Mouse (Mus musculus): ENCODE data around the gene Tmem248. TPM values are rescaled to one million over a fixed set of nuclear protein-coding genes. Genes with fewer than 3 reads are reported as not detected.
A peak's percentile ranks its signal among the peaks of the same experiment; 100 is the strongest.

The Tmem248 gene
- polyA plus RNA-seq, 1 experiment from 2014 or later: 31.8 TPM

- peaks cover 11% of the 10 kb centered on the region; the same call in 1 of the 2 replicates for H3K36me3 ChIP-seq (ENCODE audit: control insufficient read depth, insufficient read depth, low read length)
- H3K4me3 ChIP-seq (replicated peaks; ENCODE audit: low read length): no peak overlapping the region
- ATAC-seq (ENCODE audit: insufficient read depth, low FRiP score): no peak
- no peaks in the 10 kb centered on the region for H3K4me1 ChIP-seq (ENCODE audit: control insufficient read depth, insufficient read depth, low read length)
- WGBS: 73% methylated on average over 11 of the region's 11 CpGs
- H3K4me2 ChIP-seq (ENCODE audit: low read depth, low read length): no peak overlapping the region
- H3K27me3 ChIP-seq (ENCODE audit: control insufficient read depth, insufficient read depth, low read length): no peaks in the 10 kb centered on the region
- H3K9ac ChIP-seq (ENCODE audit: low read length): no peak overlapping the region
- no peaks in the 10 kb centered on the region for H3K9me3 ChIP-seq (replicated peaks; ENCODE audit: control insufficient read depth, low read length)
- H3K27ac ChIP-seq (ENCODE audit: low read length): no peak overlapping the region
Observed at GRCm38 (mm10) chr5:130263454-130263853, 46.6 kb downstream of the Tmem248 start.

GRCm38 (mm10) chr5:130264433-130265005 is 47.6 kb downstream of the Tmem248 start:
- no peak overlapping the region for H3K9ac ChIP-seq (ENCODE audit: low read length)
- H3K36me3 ChIP-seq (ENCODE audit: control insufficient read depth, insufficient read depth, low read length): peaks cover 11% of the 10 kb centered on the region; the same call in 1 of the 2 replicates
- no peaks in the 10 kb centered on the region for H3K4me1 ChIP-seq (ENCODE audit: control insufficient read depth, insufficient read depth, low read length)
- H3K27ac ChIP-seq (ENCODE audit: low read length): no peak overlapping the region
- no peak overlapping the region for H3K4me2 ChIP-seq (ENCODE audit: low read depth, low read length)
- no peaks in the 10 kb centered on the region for H3K9me3 ChIP-seq (replicated peaks; ENCODE audit: control insufficient read depth, low read length)
- WGBS: 81% methylated on average over 6 of the region's 6 CpGs
- no peak overlapping the region for H3K4me3 ChIP-seq (replicated peaks; ENCODE audit: low read length)
- H3K27me3 ChIP-seq (ENCODE audit: control insufficient read depth, insufficient read depth, low read length): no peaks in the 10 kb centered on the region
- ATAC-seq (ENCODE audit: insufficient read depth, low FRiP score): no peak

GRCm38 (mm10) chr5:130266651-130267050 is 49.8 kb downstream of the Tmem248 start:
- Histone ChIP-seq H3K4me1 (ENCODE audit: control insufficient read depth, insufficient read depth, low read length) (no peaks in the 10 kb centered on the region), H3K4me2 (ENCODE audit: low read depth, low read length) (no peak overlapping the region), H3K27ac (ENCODE audit: low read length) (no peak overlapping the region), H3K27me3 (ENCODE audit: control insufficient read depth, insufficient read depth, low read length) (no peaks in the 10 kb centered on the region), H3K9ac (ENCODE audit: low read length) (no peak overlapping the region), H3K4me3 (replicated peaks; ENCODE audit: low read length) (no peak overlapping the region), H3K36me3 (ENCODE audit: control insufficient read depth, insufficient read depth, low read length) (peaks cover 11% of the 10 kb centered on the region; the same call in 1 of the 2 replicates), H3K9me3 (replicated peaks; ENCODE audit: control insufficient read depth, low read length) (no peaks in the 10 kb centered on the region)
- ATAC-seq (ENCODE audit: insufficient read depth, low FRiP score): no peak
- 87% methylated on average over 7 of the region's 7 CpGs for WGBS

DNA sequence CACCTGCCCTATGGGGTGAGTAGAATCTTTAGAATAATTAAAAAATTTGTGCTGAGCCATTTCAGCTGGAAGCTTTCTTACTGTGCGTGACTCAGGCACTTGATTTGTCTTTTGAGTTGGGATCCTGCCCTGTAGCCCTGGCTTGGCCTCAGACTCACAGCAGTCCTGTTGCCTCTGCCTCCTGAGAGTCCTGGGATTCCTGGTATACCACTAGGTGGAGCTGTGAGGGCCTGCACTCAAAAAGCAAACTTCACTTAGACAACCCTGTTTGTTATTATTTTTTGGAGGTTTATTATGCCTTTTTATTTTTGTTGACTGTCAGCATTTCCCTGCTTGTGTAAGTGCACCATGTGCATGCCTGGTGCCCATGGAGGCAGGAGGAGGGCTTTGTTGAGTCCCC is 50.4 kb downstream of the Tmem248 start:
- Histone ChIP-seq H3K27ac (ENCODE audit: low read length) (no peak overlapping the region), H3K4me2 (ENCODE audit: low read depth, low read length) (no peak overlapping the region), H3K9me3 (replicated peaks; ENCODE audit: control insufficient read depth, low read length) (no peaks in the 10 kb centered on the region), H3K27me3 (ENCODE audit: control insufficient read depth, insufficient read depth, low read length) (no peaks in the 10 kb centered on the region), H3K4me3 (replicated peaks; ENCODE audit: low read length) (no peak overlapping the region), H3K36me3 (ENCODE audit: control insufficient read depth, insufficient read depth, low read length) (peaks cover 11% of the 10 kb centered on the region; the same call in 1 of the 2 replicates), H3K4me1 (ENCODE audit: control insufficient read depth, insufficient read depth, low read length) (no peaks in the 10 kb centered on the region), H3K9ac (ENCODE audit: low read length) (no peak overlapping the region)
- no peak for ATAC-seq (ENCODE audit: insufficient read depth, low FRiP score)
- 83% methylated on average over 1 of the region's 1 CpGs for WGBS

DNA sequence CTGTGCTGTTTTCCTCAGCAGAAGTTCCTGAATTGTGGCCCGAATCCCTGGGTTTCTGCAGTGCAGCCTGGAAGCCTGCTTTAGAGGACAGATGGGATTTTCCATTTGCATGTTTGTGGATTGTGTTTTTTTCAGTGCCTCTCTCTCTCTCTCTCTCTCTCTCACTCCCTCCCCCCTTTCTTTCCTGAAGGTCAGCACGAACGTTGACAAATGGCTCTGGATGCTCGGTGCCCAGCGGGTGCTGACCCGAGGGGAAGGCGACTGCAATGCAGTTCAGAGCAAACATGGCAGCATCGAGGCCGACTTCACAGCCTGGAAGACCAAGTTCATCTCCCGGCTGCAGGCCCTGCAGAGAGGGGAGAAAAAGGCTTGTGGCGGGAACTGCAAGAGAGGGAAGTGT is 52.1 kb downstream of the Tmem248 start:
- Histone ChIP-seq H3K27me3 (ENCODE audit: control insufficient read depth, insufficient read depth, low read length) (no peaks in the 10 kb centered on the region), H3K9me3 (replicated peaks; ENCODE audit: control insufficient read depth, low read length) (no peaks in the 10 kb centered on the region), H3K4me3 (replicated peaks; ENCODE audit: low read length) (no peak overlapping the region), H3K27ac (ENCODE audit: low read length) (no peak overlapping the region), H3K4me2 (ENCODE audit: low read depth, low read length) (no peak overlapping the region), H3K36me3 (ENCODE audit: control insufficient read depth, insufficient read depth, low read length) (peaks cover 11% of the 10 kb centered on the region; the same call in 1 of the 2 replicates), H3K9ac (ENCODE audit: low read length) (no peak overlapping the region), H3K4me1 (ENCODE audit: control insufficient read depth, insufficient read depth, low read length) (no peaks in the 10 kb centered on the region)
- no peak for ATAC-seq (ENCODE audit: insufficient read depth, low FRiP score)
- 63% methylated on average over 11 of the region's 11 CpGs for WGBS

DNA sequence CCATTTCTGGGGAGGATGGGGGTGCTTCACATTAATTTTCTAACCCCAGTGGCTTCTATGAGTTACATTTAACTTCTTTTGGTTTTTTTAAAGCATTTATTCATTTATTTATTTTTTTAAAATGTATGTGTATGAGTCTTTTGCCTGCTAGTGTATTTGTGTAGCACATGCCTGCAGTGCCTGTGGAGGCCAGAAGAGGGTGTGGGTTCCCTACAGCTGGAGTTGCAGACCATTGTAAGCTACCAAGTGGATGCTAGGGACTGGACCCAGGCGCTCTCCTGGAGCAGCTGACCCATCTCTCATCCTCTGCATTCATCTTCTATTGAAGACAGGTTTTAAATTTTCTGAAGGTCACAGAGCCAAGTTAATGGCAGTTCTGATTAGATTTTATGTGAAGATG is 55.5 kb downstream of the Tmem248 start:
- Histone ChIP-seq H3K4me1 (ENCODE audit: control insufficient read depth, insufficient read depth, low read length) (no peaks in the 10 kb centered on the region), H3K9ac (ENCODE audit: low read length) (no peak overlapping the region), H3K4me2 (ENCODE audit: low read depth, low read length) (no peak overlapping the region), H3K36me3 (ENCODE audit: control insufficient read depth, insufficient read depth, low read length) (peaks cover 6% of the 10 kb centered on the region; the same call in 1 of the 2 replicates), H3K4me3 (replicated peaks; ENCODE audit: low read length) (no peak overlapping the region), H3K9me3 (replicated peaks; ENCODE audit: control insufficient read depth, low read length) (no peaks in the 10 kb centered on the region), H3K27me3 (ENCODE audit: control insufficient read depth, insufficient read depth, low read length) (no peaks in the 10 kb centered on the region), H3K27ac (ENCODE audit: low read length) (no peak overlapping the region)
- ATAC-seq (ENCODE audit: insufficient read depth, low FRiP score): no peak
- WGBS: 88% methylated on average over 1 of the region's 1 CpGs

DNA sequence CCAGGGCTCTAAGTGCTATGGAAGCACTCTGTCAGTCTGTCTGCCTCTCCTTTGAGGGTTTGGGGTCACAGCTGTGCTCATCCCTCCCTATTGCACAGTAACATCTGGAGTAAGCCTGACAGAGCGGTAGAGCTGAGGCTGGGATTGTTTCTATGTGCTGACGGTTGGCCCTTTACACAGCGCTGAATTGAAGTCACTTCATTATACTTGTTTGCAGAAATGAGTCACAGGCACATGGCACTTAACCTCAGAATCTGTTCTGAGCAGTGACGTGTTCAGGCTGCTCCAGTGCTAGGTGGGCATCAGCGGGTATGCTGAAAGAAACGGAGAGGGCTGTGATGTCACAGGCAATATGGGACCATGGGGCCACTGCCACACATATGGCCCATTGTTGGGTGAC is 56.2 kb downstream of the Tmem248 start:
- H3K36me3 ChIP-seq (ENCODE audit: control insufficient read depth, insufficient read depth, low read length): no peaks in the 10 kb centered on the region; the same call in 1 of the 2 replicates
- WGBS: 68% methylated on average over 6 of the region's 6 CpGs
- no peaks in the 10 kb centered on the region for H3K4me1 ChIP-seq (ENCODE audit: control insufficient read depth, insufficient read depth, low read length)
- no peaks in the 10 kb centered on the region for H3K27me3 ChIP-seq (ENCODE audit: control insufficient read depth, insufficient read depth, low read length)
- H3K4me2 ChIP-seq (ENCODE audit: low read depth, low read length): no peak overlapping the region
- H3K4me3 ChIP-seq (replicated peaks; ENCODE audit: low read length): no peak overlapping the region
- no peak overlapping the region for H3K27ac ChIP-seq (ENCODE audit: low read length)
- H3K9me3 ChIP-seq (replicated peaks; ENCODE audit: control insufficient read depth, low read length): no peaks in the 10 kb centered on the region
- peak; percentile 73; the same call in 1 of the 2 replicates for ATAC-seq (ENCODE audit: insufficient read depth, low FRiP score)
- H3K9ac ChIP-seq (ENCODE audit: low read length): no peak overlapping the region

DNA sequence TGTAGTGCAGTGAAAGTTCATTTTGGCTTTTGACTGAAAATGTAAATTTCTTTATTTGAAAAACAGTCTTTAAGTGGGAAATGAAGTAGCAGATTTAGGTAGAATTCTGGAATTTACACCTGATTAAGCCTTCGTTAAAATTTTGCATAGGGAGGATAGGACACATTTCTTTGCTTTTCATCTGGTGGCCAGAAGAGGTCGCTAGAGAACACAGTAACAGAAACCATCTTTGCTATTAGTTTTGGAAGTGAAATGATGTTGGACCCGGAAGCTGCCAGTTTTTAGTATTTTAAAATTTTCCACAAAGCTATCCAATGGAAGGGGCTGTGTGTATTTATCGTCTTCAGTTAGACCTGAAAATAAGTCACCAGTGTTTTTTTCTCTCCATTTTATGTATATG is 58.6 kb downstream of the Tmem248 start:
- no peak overlapping the region for H3K4me3 ChIP-seq (replicated peaks; ENCODE audit: low read length)
- H3K4me1 ChIP-seq (ENCODE audit: control insufficient read depth, insufficient read depth, low read length): no peaks in the 10 kb centered on the region
- H3K27me3 ChIP-seq (ENCODE audit: control insufficient read depth, insufficient read depth, low read length): no peaks in the 10 kb centered on the region
- H3K9ac ChIP-seq (ENCODE audit: low read length): no peak overlapping the region
- H3K9me3 ChIP-seq (replicated peaks; ENCODE audit: control insufficient read depth, low read length): no peaks in the 10 kb centered on the region
- H3K36me3 ChIP-seq (ENCODE audit: control insufficient read depth, insufficient read depth, low read length): no peaks in the 10 kb centered on the region; the same call in 1 of the 2 replicates
- 49% methylated on average over 4 of the region's 4 CpGs for WGBS
- no peak overlapping the region for H3K4me2 ChIP-seq (ENCODE audit: low read depth, low read length)
- H3K27ac ChIP-seq (ENCODE audit: low read length): no peak overlapping the region
- ATAC-seq (ENCODE audit: insufficient read depth, low FRiP score): no peak

GRCm38 (mm10) chr5:130278011-130278472 is 61.2 kb downstream of the Tmem248 start:
- Histone ChIP-seq H3K27ac (ENCODE audit: low read length) (no peak overlapping the region), H3K36me3 (ENCODE audit: control insufficient read depth, insufficient read depth, low read length) (no peaks in the 10 kb centered on the region; the same call in 1 of the 2 replicates), H3K4me1 (ENCODE audit: control insufficient read depth, insufficient read depth, low read length) (no peaks in the 10 kb centered on the region), H3K9ac (ENCODE audit: low read length) (no peak overlapping the region), H3K9me3 (replicated peaks; ENCODE audit: control insufficient read depth, low read length) (no peaks in the 10 kb centered on the region), H3K27me3 (ENCODE audit: control insufficient read depth, insufficient read depth, low read length) (no peaks in the 10 kb centered on the region), H3K4me3 (replicated peaks; ENCODE audit: low read length) (no peak overlapping the region), H3K4me2 (ENCODE audit: low read depth, low read length) (no peak overlapping the region)
- 75% methylated on average over 7 of the region's 7 CpGs for WGBS
- no peak for ATAC-seq (ENCODE audit: insufficient read depth, low FRiP score)

Measured in stomach, embryonic 16.5 days (tissue).